Mouse (Mus musculus) CD4-positive, CD25-positive, alpha-beta regulatory T cell, adult 4 months (primary cell): Measurements from ENCODE around the gene Mfsd11. TPM values are rescaled to one million over a fixed set of nuclear protein-coding genes. Genes with fewer than 3 reads are reported as not detected.
"Not testable (repeated sequence)": the region's sequence is repeated elsewhere in the genome, so short reads cannot be mapped to it uniquely, and the experiment has no call there.

Experiments
- ATAC-seq: one replicate; pipeline ENCODE4 v1.8.0; 2017
- polyA plus RNA-seq, 2 experiments: library from polyadenylated mRNA; unstranded; fragments of 100-300 nt; shearing (Covaris generic); gene quantifications; one replicate each; pipeline ENCODE4 v1.2.1; 2017

The Mfsd11 gene
- polyA plus RNA-seq, 2 experiments from 2014 or later, result 30.0 to 32.9 TPM

DNA sequence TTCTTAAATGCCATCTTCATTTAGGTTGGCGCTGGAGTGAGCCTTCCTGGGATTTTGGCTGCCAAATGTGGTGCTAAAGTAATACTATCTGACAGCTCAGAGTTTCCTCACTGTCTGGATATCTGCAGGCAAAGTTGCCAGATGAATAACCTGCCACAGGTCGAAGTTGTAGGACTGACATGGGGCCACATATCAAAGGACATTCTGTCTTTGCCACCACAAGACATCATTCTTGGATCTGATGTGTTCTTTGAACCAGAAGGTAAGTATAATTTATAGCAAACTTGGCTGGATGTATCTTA, 3.4 kb upstream of the Mfsd11 start:
- ATAC-seq, result not testable (repeated sequence)

DNA sequence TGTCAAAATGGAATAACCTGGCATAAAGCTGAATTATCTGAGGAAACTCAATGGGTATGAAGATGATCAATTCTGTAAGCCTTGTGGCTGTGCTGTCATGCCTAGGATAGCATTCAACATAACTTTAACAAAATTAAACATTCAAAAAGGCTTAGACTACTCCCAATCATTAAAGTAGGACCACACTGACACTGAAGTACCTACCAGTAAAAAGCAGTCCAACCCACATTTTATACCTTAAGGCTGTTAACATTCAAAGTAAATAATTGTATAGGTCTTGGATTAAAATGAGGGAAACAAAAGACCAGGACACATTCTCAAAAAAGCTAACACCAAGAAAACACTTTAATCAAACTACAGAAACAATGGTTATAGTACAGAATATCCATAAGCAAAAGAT, 2.7 kb upstream of the Mfsd11 start:
- ATAC-seq, result no peak

GRCm38 (mm10) chr11:116850085-116850484, 2.2 kb upstream of the Mfsd11 start:
- ATAC-seq, result no peak

DNA sequence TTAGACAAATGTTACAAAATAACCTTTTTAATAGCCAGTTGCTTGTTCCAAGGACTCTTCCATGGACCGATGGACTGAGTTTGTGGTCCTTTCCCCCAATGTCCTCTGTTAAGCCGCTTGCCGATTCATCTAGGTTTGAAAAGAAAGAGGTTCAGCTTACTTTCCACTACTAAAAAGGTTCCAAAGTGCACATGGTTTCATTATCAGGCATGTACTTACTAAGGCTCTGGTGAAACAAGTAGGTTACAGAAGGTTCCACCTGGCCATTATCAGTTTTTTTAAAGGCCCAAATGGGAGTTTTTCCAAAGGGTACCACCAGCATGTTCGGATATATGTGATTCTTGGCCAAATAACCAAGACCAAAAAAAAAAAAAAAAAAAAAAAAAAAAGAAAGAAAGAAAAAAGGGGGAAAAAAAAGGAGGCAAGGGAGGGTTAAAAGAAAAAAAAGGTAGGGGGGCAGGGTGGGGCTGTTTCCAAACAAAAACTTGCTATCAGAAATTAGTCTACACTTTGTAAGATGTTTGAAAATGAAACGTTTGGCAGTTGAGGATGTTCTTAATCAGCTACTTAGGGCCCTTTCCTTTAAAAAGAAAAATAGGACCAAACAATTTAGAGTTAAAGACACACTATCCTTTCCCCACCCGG, 1.3 kb upstream of the Mfsd11 start:
- no peak for ATAC-seq

- ATAC-seq, result no peak
Observed at GRCm38 (mm10) chr11:116851576-116852290, 507 bp upstream of the Mfsd11 start.

- peak; percentile 73 for ATAC-seq
Observed at GRCm38 (mm10) chr11:116852891-116853511, 761 bp downstream of the Mfsd11 start, which contains the start of gene Srsf2. TSS of gene Srsf2 (minus strand) at chr11:116853094.

- ATAC-seq, result peak; percentile 74
Observed at GRCm38 (mm10) chr11:116853512-116853928, 1.3 kb downstream of the Mfsd11 start.

DNA sequence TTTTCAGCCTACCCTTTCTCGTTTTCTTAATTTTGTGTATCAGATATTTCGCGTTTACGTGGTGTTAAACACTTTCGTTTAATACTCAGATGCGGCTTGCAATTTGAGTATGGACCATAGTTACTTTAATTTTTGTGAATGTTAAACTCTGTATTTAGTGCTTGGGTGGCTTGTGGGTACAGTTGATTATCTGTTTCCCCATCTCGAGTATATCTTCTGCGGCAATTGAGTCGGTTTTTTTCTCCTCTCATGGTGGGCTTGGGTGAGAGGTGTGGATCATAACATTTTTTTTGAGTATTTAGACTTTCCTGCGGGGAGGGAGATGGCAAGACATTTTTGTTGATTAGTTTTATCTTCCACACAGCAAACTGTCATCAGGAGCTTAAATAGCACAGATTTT, 2.0 kb downstream of the Mfsd11 start:
- ATAC-seq, result no peak

- no peak for ATAC-seq
Observed at GRCm38 (mm10) chr11:116857183-116857850, 5.1 kb downstream of the Mfsd11 start.

DNA sequence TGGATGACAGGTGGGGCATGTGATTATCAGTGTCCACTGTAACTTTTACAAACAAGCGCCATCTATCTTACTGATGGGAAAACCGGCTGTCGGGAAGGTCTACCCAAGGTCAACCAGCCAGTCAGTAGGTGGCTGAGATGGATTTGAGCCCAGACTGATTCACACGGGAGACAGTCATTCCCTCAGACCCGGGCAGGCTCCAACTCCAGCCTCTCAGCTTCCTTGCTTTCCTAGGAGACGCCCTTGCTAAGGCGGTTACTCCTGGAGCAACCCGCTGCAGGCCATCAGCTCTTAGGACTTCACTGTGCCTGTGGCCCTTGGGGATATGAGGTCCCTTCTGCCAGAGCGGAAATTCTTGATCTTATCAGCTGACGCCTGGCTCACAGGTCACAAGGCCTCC, 12.2 kb downstream of the Mfsd11 start:
- ATAC-seq, result no peak

GRCm38 (mm10) chr11:116865945-116866585, 13.8 kb downstream of the Mfsd11 start:
- ATAC-seq, result no peak

GRCm38 (mm10) chr11:116868129-116868528, 15.9 kb downstream of the Mfsd11 start:
- no peak for ATAC-seq

- no peak for ATAC-seq
Observed at GRCm38 (mm10) chr11:116869223-116869622, 17.0 kb downstream of the Mfsd11 start.

DNA sequence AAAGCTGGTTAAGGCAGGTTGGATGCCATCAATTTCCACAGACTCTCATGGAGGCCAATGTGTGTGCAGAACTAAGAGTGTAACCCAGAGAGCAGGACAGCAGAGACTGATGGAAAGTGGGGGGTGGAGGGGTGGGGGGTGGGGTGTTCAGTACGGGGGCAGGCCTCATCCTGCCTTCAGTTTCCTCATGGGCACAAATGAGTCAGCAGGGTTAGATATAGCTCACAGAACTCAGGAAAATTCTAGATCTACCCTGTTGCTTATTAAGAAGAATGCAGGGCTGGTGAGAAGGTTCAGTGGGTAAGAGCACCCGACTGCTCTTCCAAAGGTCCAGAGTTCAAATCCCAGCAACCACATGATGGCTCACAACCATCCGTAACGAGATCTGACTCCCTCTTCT, 17.4 kb downstream of the Mfsd11 start:
- no peak for ATAC-seq

DNA sequence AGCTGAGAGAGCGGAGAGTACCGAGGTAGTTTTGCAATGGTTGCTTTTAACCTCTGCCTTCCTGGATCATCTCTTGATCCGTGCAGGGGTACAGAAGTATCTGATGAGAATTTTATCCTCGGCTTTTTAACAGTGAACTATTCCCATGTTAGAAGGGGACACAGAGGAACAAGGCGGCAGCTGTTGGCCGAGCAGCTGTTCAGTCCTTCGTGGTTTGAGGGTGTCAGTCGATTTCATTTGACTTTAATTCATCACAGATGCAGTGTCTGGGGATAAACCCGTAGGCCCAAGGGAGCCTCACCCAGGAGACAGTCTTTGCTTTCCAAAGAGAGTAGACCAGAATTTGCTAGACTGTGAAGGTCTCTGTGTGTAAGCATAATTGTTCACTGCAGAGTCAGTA, 19.3 kb downstream of the Mfsd11 start:
- ATAC-seq, result no peak

DNA sequence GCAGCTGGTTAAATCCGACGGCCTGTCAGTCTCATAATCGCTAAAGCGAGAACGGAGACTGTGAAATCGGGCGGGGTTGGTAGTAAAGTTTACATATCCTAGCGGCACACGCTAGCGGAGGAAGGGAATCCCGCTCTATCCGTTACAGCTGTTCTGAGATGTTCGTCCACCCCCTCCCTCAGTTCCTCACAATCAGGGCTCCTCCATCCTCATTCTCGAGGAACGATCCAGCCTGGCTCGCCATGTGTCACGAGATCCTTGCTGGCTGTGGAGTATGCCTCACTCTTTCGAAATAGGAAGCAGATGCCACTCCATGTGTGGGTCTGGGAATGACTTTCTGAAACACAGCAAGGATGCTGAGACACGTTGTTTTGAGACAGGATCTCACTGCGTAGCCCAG, 21.7 kb downstream of the Mfsd11 start:
- ATAC-seq, result no peak

GRCm38 (mm10) chr11:116878454-116878853, 26.2 kb downstream of the Mfsd11 start:
- no peak for ATAC-seq

GRCm38 (mm10) chr11:116880839-116881238, 28.6 kb downstream of the Mfsd11 start:
- no peak for ATAC-seq

GRCm38 (mm10) chr11:116881440-116881839, 29.2 kb downstream of the Mfsd11 start:
- ATAC-seq, result no peak

DNA sequence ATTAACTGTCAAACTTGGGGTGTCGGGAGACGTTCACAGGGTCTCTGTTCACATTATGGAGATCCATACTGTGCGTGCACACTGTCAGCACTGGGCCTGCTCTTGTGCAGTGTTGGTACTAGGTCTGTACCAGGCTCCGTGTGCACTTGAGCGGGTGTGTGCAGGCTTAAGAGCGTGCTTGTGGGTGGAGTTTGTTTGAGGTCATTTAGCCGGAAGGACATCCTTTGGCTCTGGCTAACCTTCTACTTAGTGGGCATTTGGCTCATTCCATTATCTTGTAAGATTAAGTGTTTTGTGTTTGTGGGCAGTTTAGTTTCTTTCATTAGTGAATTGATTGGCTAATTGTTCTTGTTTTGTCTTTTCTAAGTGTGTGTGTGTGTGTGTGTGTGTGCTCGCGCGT, 30.2 kb downstream of the Mfsd11 start:
- ATAC-seq, result no peak

GRCm38 (mm10) chr11:116884061-116884460, 31.8 kb downstream of the Mfsd11 start:
- ATAC-seq, result no peak

- ATAC-seq, result peak; percentile 65
Observed at GRCm38 (mm10) chr11:116885275-116886151, 33.3 kb downstream of the Mfsd11 start.
